Mouse (Mus musculus): ENCODE measurements around the gene Rab30. TPM values are rescaled to one million over a fixed set of nuclear protein-coding genes. Genes with fewer than 3 reads are reported as not detected.

Gene Rab30
- 0.24 and 0.51 TPM in 2 replicates for polyA plus RNA-seq (2012; rRNA removed)

DNA sequence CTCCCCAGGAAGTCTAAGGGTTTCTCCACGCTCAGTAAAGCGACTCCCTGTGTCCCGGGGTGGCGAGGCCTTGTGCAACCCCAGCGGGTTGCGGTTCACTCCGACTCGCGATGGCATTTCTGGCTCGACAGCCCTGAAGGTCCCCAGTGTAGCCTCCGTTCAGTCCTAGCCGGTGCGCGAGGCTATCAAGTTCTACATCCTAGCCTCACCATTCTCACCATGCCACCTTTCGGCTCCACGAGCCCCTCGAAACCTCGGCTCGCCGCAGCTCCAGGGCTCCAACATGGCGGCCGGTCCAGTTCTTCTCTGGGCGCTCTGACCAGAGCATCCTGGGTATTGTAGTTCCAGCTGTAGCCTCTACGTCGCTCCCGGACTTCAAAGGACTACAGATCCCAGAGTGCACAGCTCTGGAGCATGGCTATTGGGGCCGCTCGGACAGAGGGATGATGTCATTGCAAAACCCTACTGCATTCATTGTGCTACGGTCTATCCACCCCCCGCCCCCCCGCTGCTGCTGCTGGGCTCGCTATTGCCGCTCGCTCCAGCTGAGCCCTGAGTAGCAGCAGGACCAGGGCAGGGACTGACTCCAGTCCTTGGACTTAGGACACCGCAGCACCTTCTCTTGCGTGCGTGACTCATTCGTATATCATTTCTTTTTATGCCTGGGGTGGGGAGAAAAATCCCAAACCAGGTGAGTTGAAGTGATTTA lies at the start of gene Rab30:
Rab30 (plus strand) TSS at position 452 of the 709 bp plus-strand sequence.

DNA sequence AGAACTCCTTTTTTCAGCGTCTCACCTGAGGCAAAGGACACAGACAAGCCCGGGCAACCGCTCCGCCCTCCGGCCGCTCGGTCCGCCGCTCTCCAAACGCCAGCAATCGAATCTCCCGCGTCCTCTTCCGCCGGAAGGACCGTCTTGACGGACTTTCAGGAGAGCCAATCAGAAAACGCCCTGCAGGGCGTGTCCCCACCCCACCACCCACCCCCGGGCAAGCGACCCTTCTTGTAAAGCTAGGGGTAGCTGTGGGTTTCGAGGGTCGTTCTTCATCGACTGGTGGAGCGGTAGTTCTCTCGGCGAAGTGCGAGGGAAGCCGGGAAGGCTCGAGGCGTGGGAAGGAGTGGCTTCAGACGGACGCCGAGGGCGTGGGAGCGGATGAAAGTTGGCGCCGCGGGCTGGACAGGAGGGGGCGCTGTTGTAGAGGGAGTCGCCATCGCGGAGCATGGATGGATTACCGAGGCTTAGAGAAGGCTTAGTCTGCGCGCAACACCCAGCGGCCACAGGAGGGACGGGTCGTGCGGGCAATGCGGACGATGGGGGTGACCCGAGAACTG lies 132.8 kb downstream of the Rab30 start, which contains the start of the genes Ddias and Prcp:
Ddias (minus strand) TSS at position 132 of the 560 bp plus-strand sequence.
Prcp (plus strand) TSS at position 355 of the 560 bp plus-strand sequence.

Other genes with a start within 250 kb of the Rab30 start
- gene Ccdc90b, start 180.5 kb upstream of the Rab30 start, polyA plus RNA-seq (2012; rRNA removed) = 4.1 and 4.2 TPM in 2 replicates
- gene Ankrd42, start 104.5 kb upstream of the Rab30 start, polyA plus RNA-seq (2012; rRNA removed) = 0.65 and 0.80 TPM in 2 replicates
- 15.9 and 16.6 TPM in 2 replicates for gene Pcf11, start 71.7 kb upstream of the Rab30 start, polyA plus RNA-seq (2012; rRNA removed)
- 0.08 TPM in 2 replicates for gene Ddias, start 132.6 kb downstream of the Rab30 start, polyA plus RNA-seq (2012; rRNA removed)
- gene Prcp, start 132.9 kb downstream of the Rab30 start, polyA plus RNA-seq (2012; rRNA removed) = 18.6 and 25.1 TPM in 2 replicates

All from colon, adult 2 months (tissue).